Mouse (Mus musculus): ENCODE data around the gene Tmem150c.

Gene Tmem150c

GRCm38 (mm10) chr5:100096955-100097354, 62.7 kb downstream of the Tmem150c start:
- DNase-seq, result no peak

GRCm38 (mm10) chr5:100091602-100092001, 68.0 kb downstream of the Tmem150c start:
- DNase-seq, result no peak

GRCm38 (mm10) chr5:100091263-100091594, 68.4 kb downstream of the Tmem150c start:
- no peak for DNase-seq

GRCm38 (mm10) chr5:100090515-100091262, 68.9 kb downstream of the Tmem150c start:
- no peak for DNase-seq

GRCm38 (mm10) chr5:100085097-100085496, 74.5 kb downstream of the Tmem150c start:
- peak in 1 of 2 experiments; percentile 25 for DNase-seq

GRCm38 (mm10) chr5:100083953-100084562, 75.5 kb downstream of the Tmem150c start:
- DNase-seq, result no peak

GRCm38 (mm10) chr5:100082006-100082405, 77.6 kb downstream of the Tmem150c start:
- no peak for DNase-seq

GRCm38 (mm10) chr5:100079931-100080275, 79.7 kb downstream of the Tmem150c start:
- no peak for DNase-seq

GRCm38 (mm10) chr5:100079040-100079930, 80.3 kb downstream of the Tmem150c start:
- DNase-seq, result peak; percentile 14 to 33

GRCm38 (mm10) chr5:100074571-100074970, 85.0 kb downstream of the Tmem150c start:
- DNase-seq, result no peak

- DNase-seq, result no peak
These were observed 87.1 kb downstream of the Tmem150c start for GRCm38 (mm10) chr5:100072557-100072956.

GRCm38 (mm10) chr5:100071541-100071940, 88.1 kb downstream of the Tmem150c start:
- DNase-seq, result no peak

- DNase-seq, result peak; percentile 81 to 87
These were observed 89.4 kb downstream of the Tmem150c start for GRCm38 (mm10) chr5:100070255-100070654.

- DNase-seq, result no peak
These were observed 90.1 kb downstream of the Tmem150c start for GRCm38 (mm10) chr5:100069526-100069925.

- DNase-seq, result no peak
These were observed 92.0 kb downstream of the Tmem150c start for GRCm38 (mm10) chr5:100067579-100067978.

GRCm38 (mm10) chr5:100060876-100061275, 98.7 kb downstream of the Tmem150c start:
- no peak for DNase-seq

GRCm38 (mm10) chr5:100059326-100059725, 100.3 kb downstream of the Tmem150c start:
- no peak for DNase-seq

GRCm38 (mm10) chr5:100058729-100059128, 100.9 kb downstream of the Tmem150c start:
- no peak for DNase-seq

- no peak for DNase-seq
These were observed 102.0 kb downstream of the Tmem150c start for GRCm38 (mm10) chr5:100057461-100058209.

- DNase-seq, result no peak
These were observed 103.7 kb downstream of the Tmem150c start for GRCm38 (mm10) chr5:100055866-100056369.

GRCm38 (mm10) chr5:100054807-100055547, 104.6 kb downstream of the Tmem150c start:
- DNase-seq, result no peak

- DNase-seq, result peak in 1 of 2 experiments; percentile 7
These were observed 106.9 kb downstream of the Tmem150c start for GRCm38 (mm10) chr5:100052728-100053127.

All from lung, postnatal 4 days (tissue).